Mouse (Mus musculus) limb, embryonic 11.5 days (tissue): ENCODE data around the gene Sec63. TPM values are rescaled to one million over a fixed set of nuclear protein-coding genes. Genes with fewer than 3 reads are reported as not detected.

Experiments used
- ATAC-seq: fragments of 200-750 bp; cut with Nextera tagmentation; 2 replicates; pipeline ENCODE4 v1.8.0; 2017; ENCODE audit warnings: low read depth; ENCODE audit not compliant: insufficient number of reproducible peaks, low FRiP score, low TSS enrichment
- DNase-seq: peaks from one replicate; pipeline ENCODE4 v3.0.0-alpha.2; 2015; ENCODE audit warnings: low spot score
- H3K27ac ChIP-seq: fragments of 300-500 bp; sonication (generic); replicated peaks from 2 replicates; pipeline ENCODE4 v1.5.1; 2014; ENCODE audit warnings: low read depth, mild to moderate bottlenecking, low read length
- H3K27me3 ChIP-seq: fragments of 300-500 bp; sonication (generic); 2 replicates; pipeline ENCODE4 v1.6.1; 2014; ENCODE audit warnings: mild to moderate bottlenecking, low read length, mixed read lengths; ENCODE audit not compliant: control insufficient read depth, insufficient read depth
- H3K36me3 ChIP-seq: fragments of 300-500 bp; sonication (generic); 2 replicates; pipeline ENCODE4 v1.6.1; 2014; ENCODE audit warnings: mild to moderate bottlenecking, low read length, moderate library complexity, mixed read lengths; ENCODE audit not compliant: control insufficient read depth, insufficient read depth
- H3K4me1 ChIP-seq: fragments of 300-500 bp; sonication (generic); 2 replicates; pipeline ENCODE4 v1.6.1; 2014; ENCODE audit warnings: low read length, mixed read lengths; ENCODE audit not compliant: control insufficient read depth, insufficient read depth
- H3K4me2 ChIP-seq: fragments of 300-500 bp; sonication (generic); 2 replicates; pipeline ENCODE4 v1.6.1; 2014; ENCODE audit warnings: low read depth, mild to moderate bottlenecking, moderate library complexity; ENCODE audit not compliant: severe bottlenecking
- H3K4me3 ChIP-seq: fragments of 300-500 bp; sonication (generic); 2 replicates; pipeline ENCODE4 v1.5.1; 2014; ENCODE audit warnings: low read depth, low read length
- H3K9ac ChIP-seq: fragments of 300-500 bp; sonication (generic); 2 replicates; pipeline ENCODE4 v1.6.1; 2014; ENCODE audit warnings: mild to moderate bottlenecking, low read length
- H3K9me3 ChIP-seq: fragments of 300-500 bp; sonication (generic); 2 replicates; pipeline ENCODE4 v1.6.1; 2016; ENCODE audit warnings: low read length; ENCODE audit not compliant: control insufficient read depth
- WGBS: fragments of 180-500 bp; shearing (Covaris S2); extraction: QIAGEN DNeasy Blood & Tissue Kit; methylation state at CpG from one replicate; pipeline ENCODE4 v1.1.7; 2014; 5-methylcytosine and 5-hydroxymethylcytosine counted together
- polyA plus RNA-seq: library from polyadenylated mRNA; unstranded; fragments of >200 nt; fragmentation: Nextera tagmentation; extraction: Ambion mirVana; gene quantifications from 2 replicates; pipeline ENCODE4 v1.2.1, GENCODE M21; 2014

The Sec63 gene
- polyA plus RNA-seq, 1 experiment from 2014 or later = 29.6 TPM

GRCm38 (mm10) chr10:42861446-42861845 lies 100.2 kb downstream of the Sec63 start:
- Histone ChIP-seq H3K9me3 (no peaks in the 10 kb centered on the region), H3K4me1 (peaks cover 10% of the 10 kb centered on the region), H3K4me3 (no peak overlapping the region), H3K36me3 (no peaks in the 10 kb centered on the region), H3K9ac (no peak overlapping the region), H3K4me2 (no peak overlapping the region), H3K27ac (no peak overlapping the region), H3K27me3 (no peaks in the 10 kb centered on the region)
- ATAC-seq = no peak
- 84% methylated on average over 7 of the region's 7 CpGs for WGBS
- DNase-seq = no peak

DNA sequence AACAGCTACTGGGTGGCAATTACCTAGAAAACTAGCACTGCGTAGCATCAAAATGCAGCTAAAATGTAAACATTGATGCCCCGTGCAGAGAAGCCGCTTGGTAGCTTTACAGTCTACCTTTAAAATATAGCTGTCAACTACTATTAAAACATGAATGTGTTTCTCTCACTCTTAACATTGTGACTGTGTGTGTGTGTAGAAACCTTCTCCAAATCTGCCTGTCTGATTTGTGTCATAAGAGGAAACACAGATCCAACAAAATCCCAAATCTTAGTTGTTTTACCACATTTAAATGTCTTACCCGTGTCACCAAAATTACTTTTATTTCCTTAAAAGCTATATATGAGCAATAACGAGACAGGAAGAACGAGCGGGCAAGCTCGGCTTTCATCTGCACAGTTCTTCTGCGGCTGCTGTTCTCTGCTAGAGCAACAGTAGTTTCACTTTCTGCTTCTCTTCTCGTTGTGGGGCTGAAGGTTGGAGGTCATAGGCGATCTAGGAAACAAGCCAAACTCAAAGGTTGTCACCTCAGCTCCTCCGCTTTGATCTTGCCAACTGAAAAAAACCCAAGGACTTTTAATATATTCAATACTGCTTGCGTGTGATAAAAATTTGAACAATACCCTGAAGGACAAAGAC lies 100.9 kb downstream of the Sec63 start:
- DNase-seq (no peak), ATAC-seq (no peak)
- Histone ChIP-seq H3K9me3 (no peaks in the 10 kb centered on the region), H3K27ac (no peak overlapping the region), H3K4me1 (peaks cover 10% of the 10 kb centered on the region), H3K4me2 (no peak overlapping the region; the same call in 1 of the 2 replicates), H3K4me3 (no peak overlapping the region), H3K9ac (no peak overlapping the region), H3K27me3 (no peaks in the 10 kb centered on the region), H3K36me3 (no peaks in the 10 kb centered on the region)
- 37% methylated on average over 13 of the region's 13 CpGs for WGBS

GRCm38 (mm10) chr10:42862806-42863205 lies 101.5 kb downstream of the Sec63 start:
- WGBS = 74% methylated on average over 4 of the region's 4 CpGs

GRCm38 (mm10) chr10:42863621-42864391 lies 102.5 kb downstream of the Sec63 start:
- Histone ChIP-seq H3K4me1 (peaks cover 10% of the 10 kb centered on the region), H3K27me3 (no peaks in the 10 kb centered on the region), H3K36me3 (no peaks in the 10 kb centered on the region), H3K4me3 (peak overlapping the region; percentile 19), H3K27ac (peak overlapping the region; percentile 3; the same call in 1 of the 2 replicates), H3K9me3 (no peaks in the 10 kb centered on the region), H3K9ac (no peak overlapping the region; the same call in 1 of the 2 replicates), H3K4me2 (peak overlapping the region; percentile 37)
- peak; percentile 55 for DNase-seq
- ATAC-seq = no peak
- WGBS = 40% methylated on average over 31 of the region's 31 CpGs

More at GRCm38 (mm10) chr10:42862806-42863205, 101.5 kb downstream of the Sec63 start:
- DNase-seq = no peak
- H3K27ac ChIP-seq = no peak overlapping the region
- H3K4me3 ChIP-seq = no peak overlapping the region
- no peak for ATAC-seq
- no peaks in the 10 kb centered on the region for H3K9me3 ChIP-seq
- H3K4me2 ChIP-seq = no peak overlapping the region
- H3K27me3 ChIP-seq = no peaks in the 10 kb centered on the region
- H3K36me3 ChIP-seq = no peaks in the 10 kb centered on the region
- peaks cover 10% of the 10 kb centered on the region for H3K4me1 ChIP-seq
- H3K9ac ChIP-seq = no peak overlapping the region

GRCm38 (mm10) chr10:42864696-42865095 lies 103.4 kb downstream of the Sec63 start:
- Histone ChIP-seq H3K27ac (peak overlapping the region; percentile 3; the same call in 1 of the 2 replicates), H3K36me3 (no peaks in the 10 kb centered on the region), H3K9me3 (no peaks in the 10 kb centered on the region), H3K4me3 (no peak overlapping the region), H3K4me1 (peaks cover 10% of the 10 kb centered on the region), H3K27me3 (no peaks in the 10 kb centered on the region), H3K9ac (no peak overlapping the region), H3K4me2 (peak overlapping the region; percentile 37; the same call in 1 of the 2 replicates)
- ATAC-seq = no peak
- DNase-seq = peak; percentile 43
- 37% methylated on average over 5 of the region's 5 CpGs for WGBS

- H3K36me3 ChIP-seq = no peaks in the 10 kb centered on the region
- DNase-seq = no peak
- peaks cover 10% of the 10 kb centered on the region for H3K4me1 ChIP-seq
- no peaks in the 10 kb centered on the region for H3K27me3 ChIP-seq
- ATAC-seq = no peak
- no peak overlapping the region for H3K27ac ChIP-seq
- H3K4me3 ChIP-seq = no peak overlapping the region
- WGBS = 90% methylated on average over 9 of the region's 9 CpGs
- no peaks in the 10 kb centered on the region for H3K9me3 ChIP-seq
- H3K9ac ChIP-seq = no peak overlapping the region
- no peak overlapping the region for H3K4me2 ChIP-seq
Observed at GRCm38 (mm10) chr10:42868416-42868815, 107.1 kb downstream of the Sec63 start.

GRCm38 (mm10) chr10:42869467-42869866 lies 108.2 kb downstream of the Sec63 start:
- Histone ChIP-seq H3K27me3 (no peaks in the 10 kb centered on the region), H3K9me3 (no peaks in the 10 kb centered on the region), H3K9ac (no peak overlapping the region), H3K4me3 (no peak overlapping the region), H3K4me2 (no peak overlapping the region), H3K27ac (no peak overlapping the region), H3K36me3 (no peaks in the 10 kb centered on the region), H3K4me1 (peaks cover 7% of the 10 kb centered on the region)
- WGBS = 64% methylated on average over 6 of the region's 6 CpGs
- no peak for ATAC-seq
- no peak for DNase-seq

DNA sequence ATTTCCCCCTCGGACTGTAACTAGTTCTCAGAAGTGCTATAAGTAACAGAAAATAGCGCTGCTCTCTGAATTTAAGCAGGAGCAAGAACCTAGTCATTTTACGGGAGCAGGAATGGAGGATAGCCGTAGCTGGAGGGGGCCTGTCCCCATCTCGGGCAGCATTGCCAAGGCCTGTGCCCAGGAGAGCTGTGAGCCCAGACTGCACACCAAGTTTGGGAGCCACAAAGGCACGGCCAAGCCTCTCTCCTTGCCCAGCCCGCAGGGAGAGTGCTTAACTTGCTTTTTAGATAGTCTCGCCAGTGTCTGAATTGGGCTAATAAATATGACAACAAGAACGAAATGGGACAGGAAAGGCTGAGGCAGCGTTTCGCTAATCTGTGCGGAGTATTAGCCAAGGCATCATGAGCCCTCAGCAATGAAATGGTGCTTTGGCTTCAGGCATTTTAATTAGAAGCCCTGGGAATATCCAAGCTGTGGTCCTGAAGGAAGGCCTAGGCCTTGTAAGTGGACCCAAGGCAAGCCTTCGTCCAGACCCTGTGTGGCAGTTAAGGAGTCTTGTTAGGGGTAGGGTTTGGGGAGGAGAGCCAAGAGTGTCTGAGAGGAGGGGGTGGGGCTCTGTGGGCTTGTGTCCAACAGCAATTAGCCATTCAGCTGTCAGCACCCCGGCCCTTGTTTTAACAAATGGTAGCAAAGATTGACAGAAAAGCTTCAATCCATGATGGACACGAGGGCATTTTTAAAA lies 111.1 kb downstream of the Sec63 start:
- WGBS = 53% methylated on average over 15 of the region's 15 CpGs
- H3K27ac ChIP-seq = no peak overlapping the region
- DNase-seq = no peak
- no peak overlapping the region for H3K4me3 ChIP-seq
- H3K4me2 ChIP-seq = no peak overlapping the region
- H3K4me1 ChIP-seq = peaks cover 7% of the 10 kb centered on the region
- H3K9ac ChIP-seq = 0 out of 2 replicates have a peak overlapping the region, but pooled peaks have one; percentile 3
- no peaks in the 10 kb centered on the region for H3K27me3 ChIP-seq
- no peaks in the 10 kb centered on the region for H3K36me3 ChIP-seq
- ATAC-seq = no peak
- H3K9me3 ChIP-seq = no peaks in the 10 kb centered on the region
